Mouse (Mus musculus) Muller cell, postnatal 12 days (primary cell): ENCODE data around the gene Olfr372.

Source experiments
- DNase-seq: peaks from one replicate; pipeline ENCODE4 v3.0.0-alpha.2; 2015; ENCODE audit errors: inconsistent ontology term

Gene Olfr372

GRCm38 (mm10) chr8:72099377-72100103 is 58.5 kb downstream of the Olfr372 start:
- peak; percentile 1 for DNase-seq

GRCm38 (mm10) chr8:72105165-72105564 is 64.1 kb downstream of the Olfr372 start:
- DNase-seq, result no peak

- DNase-seq, result no peak
These were observed 65.7 kb downstream of the Olfr372 start, which contains the start of gene Olfr374 for GRCm38 (mm10) chr8:72106740-72107139. Olfr374 (plus strand) TSS chr8:72107040.
